Mouse (Mus musculus): Measurements from ENCODE around the gene Rnft1.
"Not testable (repeated sequence)": the region's sequence is repeated elsewhere in the genome, so short reads cannot be mapped to it uniquely, and the experiment has no call there.

The Rnft1 gene

DNA sequence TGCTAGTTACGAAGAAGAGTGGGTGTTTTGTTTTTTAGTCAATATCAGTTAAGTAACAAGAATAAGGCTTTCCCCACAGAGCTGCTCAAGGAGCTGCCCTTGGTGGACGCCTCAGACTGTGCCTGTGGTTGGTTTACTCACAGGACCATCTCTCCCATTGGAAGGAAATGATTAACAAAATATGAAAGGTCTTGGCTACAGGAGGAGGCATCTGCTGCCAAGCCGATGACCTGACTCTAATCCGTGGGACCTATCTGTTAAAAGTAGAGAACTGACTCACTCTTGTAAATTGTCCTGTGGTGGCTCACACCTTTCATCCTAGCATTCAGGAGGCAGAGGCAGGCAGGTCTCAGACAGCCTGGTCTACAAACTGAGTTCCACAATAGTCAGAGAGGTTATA, 43.1 kb downstream of the Rnft1 start:
- DNase-seq, result no peak

DNA sequence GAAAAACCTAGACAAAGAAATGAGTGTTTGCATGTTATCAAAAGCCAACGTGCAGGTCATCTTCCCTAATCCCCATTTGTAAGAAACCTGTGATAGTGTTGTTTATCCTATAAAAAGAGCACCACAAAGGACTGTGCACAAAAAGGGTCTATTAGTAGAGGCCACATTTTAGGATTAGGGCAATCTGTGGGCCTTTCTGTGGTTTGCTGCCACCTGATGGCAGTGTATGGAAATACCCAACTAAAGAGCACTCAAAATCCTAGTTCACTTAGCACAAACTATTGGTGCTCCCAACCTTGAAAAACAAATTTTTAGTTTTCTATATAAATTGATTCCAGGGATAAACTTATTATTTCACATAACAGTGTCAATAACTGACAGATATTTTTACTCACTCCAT, 48.4 kb downstream of the Rnft1 start:
- peak in 1 of 2 experiments; percentile 15 for DNase-seq

DNA sequence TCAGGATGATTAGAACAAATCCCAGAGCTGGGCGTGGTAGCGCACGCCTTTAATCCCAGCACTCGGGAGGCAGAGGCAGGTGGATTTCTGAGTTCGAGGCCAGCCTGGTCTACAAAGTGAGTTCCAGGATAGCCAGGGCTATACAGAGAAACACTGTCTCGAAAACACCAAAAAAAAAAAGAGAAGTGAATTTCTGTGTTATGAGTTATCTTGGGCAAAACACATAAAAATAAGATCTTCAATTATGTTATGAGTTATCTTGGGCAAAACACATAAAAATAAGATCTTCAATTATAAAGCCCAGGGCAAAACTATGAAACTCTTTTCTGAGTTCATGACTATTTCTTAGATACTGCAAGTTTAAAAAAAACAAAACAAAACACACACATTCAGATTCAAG, 48.8 kb downstream of the Rnft1 start:
- not testable (repeated sequence) for DNase-seq

DNA sequence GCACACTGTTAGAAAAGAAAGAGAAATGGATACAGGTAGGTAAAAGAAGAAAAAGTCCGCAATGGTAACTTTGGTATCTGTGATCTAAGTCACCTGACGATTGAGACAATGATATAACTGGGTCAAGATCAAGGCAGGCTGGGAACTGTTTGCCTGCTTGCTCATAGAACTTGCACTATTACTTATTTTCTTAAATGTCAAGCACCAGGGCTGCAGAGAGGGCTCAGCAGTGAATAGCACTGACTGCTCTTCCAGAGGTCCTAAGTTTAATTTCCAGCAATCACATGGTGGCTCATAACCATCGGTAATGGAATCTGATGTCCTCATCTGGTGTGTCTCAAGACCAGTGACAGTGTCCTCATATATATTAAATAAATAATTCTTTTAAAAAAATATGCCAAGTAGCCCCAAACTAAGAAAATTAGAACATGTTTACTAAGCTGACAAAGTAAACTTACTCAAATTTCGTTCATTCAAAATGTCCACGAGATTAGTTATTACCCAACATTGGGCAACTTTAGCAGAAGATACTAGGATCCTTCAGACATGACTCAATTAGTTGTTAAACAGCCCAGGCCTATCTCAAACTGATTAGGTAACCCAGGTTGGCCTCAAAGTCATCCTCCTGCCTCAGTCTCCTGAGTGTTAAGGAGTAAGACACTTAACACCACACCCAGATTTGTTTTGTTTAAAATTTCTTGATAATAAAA, 49.9 kb downstream of the Rnft1 start:
- no peak for DNase-seq

GRCm38 (mm10) chr11:86538786-86539185, 54.3 kb downstream of the Rnft1 start:
- no peak for DNase-seq

- no peak for DNase-seq
Measured at GRCm38 (mm10) chr11:86539716-86540475, 55.4 kb downstream of the Rnft1 start.

GRCm38 (mm10) chr11:86540476-86540845, 56.0 kb downstream of the Rnft1 start:
- DNase-seq, result no peak

GRCm38 (mm10) chr11:86542851-86543250, 58.4 kb downstream of the Rnft1 start:
- no peak for DNase-seq

DNA sequence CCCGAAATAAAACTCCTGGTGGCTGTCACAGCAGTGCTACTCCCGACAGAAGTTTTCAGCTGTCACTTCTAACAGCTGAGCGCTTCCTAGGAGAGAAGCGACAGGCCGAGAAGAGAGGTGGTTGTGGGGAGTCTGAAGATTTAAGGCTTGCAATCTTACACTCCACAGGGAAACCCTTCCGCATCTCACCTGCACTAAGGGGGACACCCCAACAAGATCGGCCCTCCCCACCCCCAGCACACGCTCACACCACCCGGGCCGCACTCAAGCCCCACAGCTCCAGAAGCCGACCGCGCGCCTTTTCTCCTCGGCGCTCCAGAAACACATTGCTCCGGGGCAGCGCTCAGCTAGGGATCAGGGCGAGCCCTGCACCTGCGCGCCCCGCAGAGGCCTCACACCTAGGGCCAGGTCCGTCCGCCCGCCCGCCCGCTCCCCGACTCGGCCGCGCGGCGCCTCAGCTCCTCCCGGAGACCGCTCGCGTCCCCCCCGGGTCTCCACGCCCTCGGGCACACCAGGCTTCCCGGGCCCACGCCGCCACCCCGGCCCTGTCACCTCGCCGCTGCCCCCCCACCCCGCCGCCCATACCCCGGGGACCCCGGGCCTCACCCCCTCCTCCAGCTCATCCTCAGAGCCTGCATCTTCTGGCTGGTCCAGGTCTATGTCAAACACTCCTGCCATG, 59.6 kb downstream of the Rnft1 start:
- DNase-seq, result no peak

DNA sequence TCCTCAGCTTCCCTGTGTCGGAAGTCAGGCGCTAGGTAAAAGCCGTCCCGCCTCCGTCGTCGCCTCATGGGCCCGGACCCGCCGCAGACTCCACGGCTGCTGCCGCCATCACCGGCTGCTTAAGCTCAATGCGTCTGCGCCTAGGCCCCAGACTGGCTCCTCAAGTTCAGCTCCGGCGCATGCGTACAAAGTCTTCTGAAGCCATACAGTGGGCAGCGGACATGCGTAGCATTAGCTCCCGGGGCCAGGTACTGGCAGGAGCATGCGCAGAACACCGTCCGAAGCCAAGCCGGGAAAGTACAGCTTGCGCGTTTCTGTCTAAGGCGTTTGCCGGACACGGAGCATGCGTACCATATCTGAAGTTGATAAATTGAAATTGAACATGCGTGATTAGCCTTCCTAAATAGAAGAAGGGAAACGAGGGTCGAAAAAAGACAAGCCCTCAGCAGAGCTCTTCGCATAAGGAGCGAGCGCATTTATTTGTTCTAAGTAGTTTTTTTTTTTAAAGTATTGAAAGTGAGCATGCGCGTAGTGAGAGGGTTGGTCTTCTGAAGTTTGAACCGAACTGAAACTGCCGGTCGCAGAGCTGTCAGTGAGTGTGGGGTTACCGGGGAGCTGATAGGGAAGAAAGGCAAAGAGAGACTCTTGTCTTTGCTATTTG, 60.3 kb downstream of the Rnft1 start, which contains the start of the genes Rps6kb1 and Tubd1:
Rps6kb1 (minus strand) TSS at position 167 of the 661 bp plus-strand sequence.
Tubd1 (plus strand) TSS at position 353 of the 661 bp plus-strand sequence.
- peak; percentile 100 for DNase-seq

DNA sequence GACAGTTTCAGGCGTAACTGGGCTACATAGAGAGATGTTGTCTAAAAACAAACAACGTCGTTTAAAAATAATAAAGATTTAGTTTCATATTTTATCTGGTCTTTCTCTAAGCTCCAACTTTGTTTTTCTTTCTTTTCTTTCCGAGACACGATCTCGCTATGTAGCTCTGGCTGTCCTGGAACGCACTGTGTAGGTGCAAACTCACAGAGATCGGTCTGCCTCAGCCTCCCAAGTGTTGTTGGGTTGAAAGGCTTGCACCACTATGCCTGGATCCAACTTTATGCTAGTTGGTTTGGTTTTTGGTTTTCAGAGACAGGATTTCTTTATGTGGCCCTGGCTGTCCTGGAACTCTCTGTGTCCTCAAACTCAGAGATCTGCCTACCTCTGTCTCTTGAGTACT, 61.1 kb downstream of the Rnft1 start:
- DNase-seq, result no peak

DNA sequence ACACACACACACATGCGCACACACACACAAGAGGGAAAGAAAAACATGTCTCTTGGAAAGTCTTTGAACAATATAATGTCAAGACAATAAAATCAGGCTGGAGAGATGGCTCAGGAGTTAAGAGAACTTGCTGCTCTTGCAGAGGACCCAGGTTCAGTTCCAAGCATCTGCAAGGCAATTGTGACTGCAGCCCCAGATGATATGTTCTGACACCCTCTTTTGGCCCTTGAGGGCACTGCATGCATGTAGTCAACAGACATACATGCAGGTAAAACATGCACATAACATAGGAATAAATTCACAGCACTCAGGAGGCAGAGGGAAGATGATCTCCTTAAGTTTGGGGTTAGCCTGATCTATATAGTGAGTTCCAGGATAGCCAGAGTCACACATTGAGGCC, 63.0 kb downstream of the Rnft1 start:
- DNase-seq, result peak in 1 of 2 experiments; percentile 21
